Mouse (Mus musculus) megakaryocyte, adult 5-6 weeks (primary cell): Measurements from ENCODE around the gene Klf13. TPM values are rescaled to one million over a fixed set of nuclear protein-coding genes. Genes with fewer than 3 reads are reported as not detected.

ENCODE experiments used
- ATAC-seq: 2 replicates; pipeline ENCODE4 v1.8.0; 2016; ENCODE audit warnings: mild to moderate bottlenecking, inconsistent platforms; ENCODE audit not compliant: poor library complexity, severe bottlenecking
- total RNA-seq, 2 experiments: library from RNA; stranded (forward) in 1 of 2; stranded (reverse) in 1 of 2; fragments of 153-499, 151-499 nt in 1 of 2; fragments of 221-1000, 200-1000 nt in 1 of 2; gene quantifications; 2 replicates each; pipeline versions ENCODE4 v1.2.3 to v1.2.4; 2015 to 2017

The Klf13 gene
- total RNA-seq, 2 experiments from 2014 or later = 61.7 to 122 TPM

- no peak for ATAC-seq
These were observed 12.4 kb upstream of the Klf13 start for GRCm38 (mm10) chr7:63950931-63951607.

- no peak for ATAC-seq
These were observed 10.5 kb upstream of the Klf13 start for GRCm38 (mm10) chr7:63949176-63949575.

- ATAC-seq = no peak
These were observed 9.1 kb upstream of the Klf13 start for GRCm38 (mm10) chr7:63947514-63948487.

GRCm38 (mm10) chr7:63943946-63944345, 5.2 kb upstream of the Klf13 start:
- no peak for ATAC-seq

- no peak for ATAC-seq
These were observed 2.8 kb upstream of the Klf13 start for GRCm38 (mm10) chr7:63941501-63941900.

GRCm38 (mm10) chr7:63941050-63941449, 2.3 kb upstream of the Klf13 start:
- ATAC-seq = no peak

GRCm38 (mm10) chr7:63940321-63940720, 1.6 kb upstream of the Klf13 start:
- no peak for ATAC-seq

- ATAC-seq = peak; percentile 14
These were observed 759 bp upstream of the Klf13 start for GRCm38 (mm10) chr7:63939397-63939951.

GRCm38 (mm10) chr7:63938066-63938913, 425 bp downstream of the Klf13 start:
- no peak; the same call in 1 of the 2 replicates for ATAC-seq

GRCm38 (mm10) chr7:63937236-63938065, 1.3 kb downstream of the Klf13 start:
- peak; percentile 30 for ATAC-seq

- no peak for ATAC-seq
These were observed 1.8 kb downstream of the Klf13 start for GRCm38 (mm10) chr7:63936986-63937235.

GRCm38 (mm10) chr7:63936188-63936985, 2.3 kb downstream of the Klf13 start:
- peak; percentile 19 for ATAC-seq

- ATAC-seq = no peak
These were observed 2.9 kb downstream of the Klf13 start for GRCm38 (mm10) chr7:63935809-63936187.

GRCm38 (mm10) chr7:63934530-63934929, 4.2 kb downstream of the Klf13 start:
- ATAC-seq = no peak

GRCm38 (mm10) chr7:63933905-63934304, 4.8 kb downstream of the Klf13 start:
- ATAC-seq = peak; percentile 6; the same call in 1 of the 2 replicates

- ATAC-seq = no peak
These were observed 6.3 kb downstream of the Klf13 start for GRCm38 (mm10) chr7:63932461-63932860.

GRCm38 (mm10) chr7:63930766-63931165, 7.9 kb downstream of the Klf13 start:
- ATAC-seq = no peak

- ATAC-seq = peak; percentile 73
These were observed 8.6 kb downstream of the Klf13 start for GRCm38 (mm10) chr7:63930132-63930531.

GRCm38 (mm10) chr7:63929080-63929479, 9.6 kb downstream of the Klf13 start:
- no peak for ATAC-seq
